Mouse (Mus musculus) spleen, adult 2 months (tissue): ENCODE results near the gene Macrod2.

Experiments
- CTCF ChIP-seq: fragments of 200-500 bp; IDR thresholded peaks from 2 replicates; pipeline ENCODE4 v1.5.1; 2011; ENCODE audit warnings: mild to moderate bottlenecking, inconsistent platforms; ENCODE audit not compliant: insufficient read depth, insufficient read length, insufficient replicate concordance; ENCODE audit errors: extremely low read depth
- POLR2A ChIP-seq: fragments of 200-500 bp; IDR thresholded peaks from 2 replicates; pipeline ENCODE4 v1.6.1; 2011; ENCODE audit warnings: low read depth, low read length, inconsistent platforms

DNA sequence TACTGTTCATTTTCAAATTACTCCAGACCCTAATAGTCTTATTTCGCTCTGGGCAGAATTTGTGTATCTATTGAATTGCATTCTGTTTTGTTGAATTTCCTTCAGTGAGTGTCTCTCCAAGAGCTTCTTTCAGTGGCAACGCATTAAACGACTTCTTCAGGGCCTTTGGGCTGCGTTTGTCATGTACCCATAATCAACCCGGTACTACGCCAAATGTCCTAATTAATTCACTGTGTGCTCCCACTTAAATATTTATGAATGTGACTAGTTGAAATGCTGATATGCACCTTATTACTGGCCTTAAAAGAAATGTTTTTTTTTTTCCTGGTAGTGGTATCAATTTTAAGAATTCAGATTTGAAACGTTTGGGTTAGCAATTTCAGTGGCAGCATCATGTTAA lies 763.1 kb downstream of the Macrod2 start:
- TF ChIP-seq CTCF = no peak
- no peak for TF ChIP-seq POLR2A
